Mouse (Mus musculus): ENCODE results near the gene Cpne1.

Cpne1 gene

DNA sequence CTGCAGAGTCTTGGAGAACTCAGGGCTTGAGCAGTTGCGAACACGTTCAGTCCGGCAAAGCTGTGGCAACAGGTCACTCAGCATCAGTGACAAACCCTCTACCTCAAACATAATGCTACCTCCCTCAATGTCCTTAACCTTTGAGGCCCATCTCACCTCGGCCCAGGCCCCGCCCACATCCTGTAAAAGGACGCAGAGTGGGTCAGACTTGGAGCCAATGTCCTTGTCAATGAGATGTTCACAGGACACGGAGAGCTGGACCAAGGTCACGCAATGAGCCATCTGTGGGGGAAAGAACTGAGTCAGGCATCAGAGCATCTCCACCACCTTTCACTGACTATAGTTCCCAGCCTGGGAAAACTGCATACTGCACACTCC is 32.6 kb downstream of the Cpne1 start:
- DNase-seq: no peak

DNA sequence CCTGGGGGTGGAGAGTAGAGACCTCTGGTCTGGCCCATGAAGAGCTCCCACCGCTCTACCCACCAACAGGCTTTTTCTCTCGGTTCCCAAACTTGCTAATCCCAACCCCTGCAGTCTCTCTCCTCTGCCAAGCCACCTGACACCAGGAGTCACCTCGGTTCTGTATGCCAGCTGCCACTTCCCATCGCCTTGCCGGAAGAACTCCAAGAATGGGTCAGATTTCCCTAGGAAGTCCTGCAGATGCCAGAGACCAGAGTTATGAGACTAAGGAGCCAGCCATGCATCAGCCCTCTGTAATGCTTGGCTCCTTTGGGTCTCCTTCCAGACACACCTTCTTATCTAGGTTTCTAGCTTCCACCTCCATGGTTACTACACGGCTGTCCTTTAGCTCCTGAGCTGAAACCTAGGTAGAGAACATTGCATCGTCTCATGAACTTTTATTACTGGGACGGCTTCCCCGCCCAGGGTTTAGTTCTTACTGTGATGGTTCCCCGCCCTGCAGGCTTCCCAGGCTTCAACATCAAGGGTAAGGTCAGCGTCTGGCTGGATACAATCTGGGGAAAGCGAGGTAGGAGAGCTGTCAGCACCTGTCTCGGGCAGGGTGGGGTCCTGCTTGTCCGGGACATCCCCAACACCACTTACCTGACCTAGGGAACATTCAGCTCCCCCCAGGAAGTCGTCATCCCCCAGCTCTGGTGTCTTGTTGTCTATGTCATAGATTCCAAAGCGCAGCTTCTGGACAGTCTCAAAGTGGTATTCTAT is 33.2 kb downstream of the Cpne1 start:
- DNase-seq: no peak

- DNase-seq: no peak
Measured at GRCm38 (mm10) chr2:156077461-156077860, 34.3 kb downstream of the Cpne1 start.

DNA sequence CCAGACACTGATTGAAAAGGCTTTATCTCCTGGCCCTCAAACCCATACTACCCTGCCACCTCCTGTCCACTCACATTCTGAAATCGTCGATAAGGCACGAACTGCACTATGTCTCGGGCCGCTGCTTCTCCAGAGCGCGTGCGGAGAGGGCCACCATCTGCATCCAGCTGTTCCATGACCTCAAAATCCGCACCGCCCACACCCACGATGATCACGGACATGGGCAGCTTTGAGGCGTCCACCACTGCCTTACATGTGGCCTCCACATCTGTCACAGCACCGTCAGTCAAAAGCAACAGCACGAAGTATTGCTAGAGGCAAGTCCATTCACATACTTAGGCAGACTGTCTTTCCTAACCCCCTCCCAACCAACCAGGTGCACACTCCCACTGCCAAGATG is 38.0 kb downstream of the Cpne1 start:
- DNase-seq: no peak

DNA sequence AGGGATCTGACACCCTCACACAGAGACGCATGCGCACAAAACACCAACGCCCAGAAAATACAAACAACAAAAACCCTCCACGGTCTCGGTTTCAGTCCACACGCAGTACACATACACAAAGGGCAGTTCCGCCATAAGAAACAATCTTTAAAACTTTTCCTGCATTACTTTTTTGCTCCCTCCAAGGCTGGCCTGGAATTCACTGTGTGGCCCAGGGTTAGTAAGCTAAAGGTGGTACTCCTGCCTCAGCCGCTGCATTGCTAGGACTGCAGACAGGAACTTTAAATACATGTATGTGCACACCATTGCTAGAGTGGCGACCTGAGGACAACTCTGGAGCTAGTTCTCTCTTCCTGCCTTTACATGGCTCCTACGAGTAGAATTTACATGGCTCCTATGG is 40.5 kb downstream of the Cpne1 start:
- DNase-seq: no peak

DNA sequence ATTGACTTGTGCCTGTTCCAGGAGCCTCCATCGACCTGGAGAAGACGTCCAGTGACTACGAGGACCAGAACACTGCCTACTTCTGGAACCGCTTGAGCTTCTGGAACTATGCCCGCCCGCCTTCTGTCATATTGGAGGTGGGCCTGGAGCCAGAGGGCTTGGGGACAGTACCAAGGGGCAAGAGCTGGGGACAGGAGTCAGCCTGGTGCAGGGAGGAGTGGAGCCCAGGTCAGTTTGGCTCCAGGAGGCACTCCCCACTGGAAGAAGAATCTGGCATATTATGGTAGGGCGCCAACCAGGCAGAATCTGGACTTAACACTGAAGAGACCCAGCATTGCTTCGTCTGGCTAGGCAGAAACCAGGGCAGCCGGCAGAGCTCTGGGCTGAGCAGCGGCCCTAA is 43.8 kb downstream of the Cpne1 start:
- DNase-seq: no peak

- no peak for DNase-seq
Measured at GRCm38 (mm10) chr2:156066126-156066525, 45.6 kb downstream of the Cpne1 start.

DNA sequence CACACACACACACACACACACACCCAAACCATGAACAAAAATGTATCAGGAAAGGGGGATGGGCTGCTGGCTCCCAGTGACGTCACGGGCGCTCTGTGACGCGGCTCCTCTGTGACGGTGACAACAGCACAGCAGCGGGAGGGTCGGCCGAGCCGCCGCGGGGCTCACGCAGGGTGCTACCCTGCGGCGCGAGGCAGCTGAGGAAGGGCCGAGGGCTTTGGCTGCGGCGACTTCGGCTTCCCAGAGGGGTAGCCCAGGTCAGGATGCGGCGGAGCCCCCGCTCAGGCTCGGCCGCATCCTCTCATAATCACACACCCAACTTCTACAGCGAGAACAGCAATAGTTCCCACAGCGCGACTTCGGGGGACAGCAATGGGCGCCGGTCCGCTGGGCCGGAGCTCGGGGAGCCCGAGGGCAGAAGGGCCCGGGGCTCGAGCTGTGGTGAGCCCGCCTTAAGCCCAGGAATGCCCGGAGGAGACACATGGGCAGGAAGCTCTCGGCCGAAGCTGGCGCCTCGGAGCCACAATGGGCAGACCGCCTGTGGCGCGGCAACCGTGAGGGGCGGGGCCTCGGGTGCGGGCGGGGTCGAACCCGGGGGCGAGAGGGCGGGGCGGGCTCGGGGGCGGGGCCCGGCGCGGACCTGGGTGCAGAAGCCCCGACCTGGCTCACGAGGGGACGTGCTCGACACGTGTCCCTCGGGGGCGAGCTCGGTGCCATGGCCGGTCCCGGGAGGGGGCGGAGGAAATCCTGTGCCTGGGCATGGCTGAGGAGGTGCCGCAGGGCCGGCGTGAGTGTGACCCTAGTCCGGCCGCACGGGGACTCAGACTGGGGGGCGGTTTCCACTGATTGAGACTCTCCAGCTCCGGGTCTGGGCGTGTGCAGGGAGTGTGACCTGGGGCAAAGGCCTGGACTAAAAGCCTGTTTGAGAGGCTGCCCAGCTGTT is 46.4 kb downstream of the Cpne1 start, which contains the start of gene Spag4:
Spag4 (plus strand) TSS at position 77 of the 943 bp plus-strand sequence.
- DNase-seq: peak; percentile 82

- no peak for DNase-seq
Measured at GRCm38 (mm10) chr2:156052816-156053215, 58.9 kb downstream of the Cpne1 start, which contains the start of gene Fer1l4. Fer1l4 (minus strand) TSS chr2:156052947.

- DNase-seq: peak; percentile 59
Measured at GRCm38 (mm10) chr2:156047929-156048328, 63.8 kb downstream of the Cpne1 start.

- DNase-seq: no peak
Measured at GRCm38 (mm10) chr2:156042903-156043302, 68.9 kb downstream of the Cpne1 start.

- DNase-seq: no peak
Measured at GRCm38 (mm10) chr2:156039390-156039789, 72.4 kb downstream of the Cpne1 start.

- no peak for DNase-seq
Measured at GRCm38 (mm10) chr2:156025482-156025881, 86.3 kb downstream of the Cpne1 start.
